Mouse (Mus musculus) layer of hippocampus, adult 2 months (tissue): ENCODE results near the gene Krtap19-2. TPM values are rescaled to one million over a fixed set of nuclear protein-coding genes. Genes with fewer than 3 reads are reported as not detected.

Experiments used
- DNase-seq, 2 experiments: peaks; one replicate each; pipeline ENCODE4 v3.0.0; 2022; ENCODE audit warnings: low spot score in 2 of 2
- H3K27ac ChIP-seq: fragments of 200-600 bp; 2 replicates; pipeline ENCODE4 v1.8.1; 2022
- H3K4me3 ChIP-seq: fragments of 200-600 bp; 2 replicates; pipeline ENCODE4 v1.8.1; 2022; ENCODE audit warnings: mild to moderate bottlenecking
- CTCF ChIP-seq: fragments of 200-600 bp; conservative IDR thresholded peaks from 2 replicates; pipeline ENCODE4 v1.8.1; 2022; ENCODE audit warnings: antibody characterized with exemption, mild to moderate bottlenecking, moderate library complexity
- long read RNA-seq, 2 experiments: library from polyadenylated mRNA; stranded (forward); transcript quantifications; one replicate each; pipeline ENCODE4 v2.0.0; 2021; ENCODE audit warnings: borderline mapping rate in 2 of 2
- total RNA-seq, 2 experiments: library from RNA; stranded (reverse); gene quantifications; 2 replicates each; pipeline ENCODE4 v1.2.3; 2021

The Krtap19-2 gene
- total RNA-seq = not detected
- long read RNA-seq, experiment 1 = 0 reads
- long read RNA-seq, experiment 2 = 0 reads

- TF ChIP-seq CTCF = no peak
- Histone ChIP-seq H3K27ac (no peak within 1 kb of the TSS), H3K4me3 (no peak within 1 kb of the TSS)
- no peak for DNase-seq
Measured at GRCm38 (mm10) chr16:88874169-88874568, at the start of gene Krtap19-2. Gene Krtap19-2, minus strand, starts transcription at chr16:88874269.

GRCm38 (mm10) chr16:88896357-88896756 lies 22.3 kb upstream of the Krtap19-2 start, which contains the start of gene Krtap19-5:
Gene Krtap19-5, minus strand, starts transcription at chr16:88896457.
- no peak for TF ChIP-seq CTCF

GRCm38 (mm10) chr16:88886870-88887269 lies 12.8 kb upstream of the Krtap19-2 start:
- Histone ChIP-seq H3K4me3 (no peak overlapping the region), H3K27ac (no peak overlapping the region)
- no peak for TF ChIP-seq CTCF
- DNase-seq = no peak

More at GRCm38 (mm10) chr16:88896357-88896756, 22.3 kb upstream of the Krtap19-2 start, which contains the start of gene Krtap19-5:
- Histone ChIP-seq H3K27ac (no peak within 1 kb of the TSS), H3K4me3 (no peak within 1 kb of the TSS)
- no peak for DNase-seq

GRCm38 (mm10) chr16:88884989-88885388 lies 10.9 kb upstream of the Krtap19-2 start, which contains the start of gene Krtap19-4:
Gene Krtap19-4, minus strand, starts transcription at chr16:88885089.
- DNase-seq = no peak
- H3K4me3 ChIP-seq = no peak within 1 kb of the TSS
- TF ChIP-seq CTCF = no peak
- H3K27ac ChIP-seq = no peak within 1 kb of the TSS

DNA sequence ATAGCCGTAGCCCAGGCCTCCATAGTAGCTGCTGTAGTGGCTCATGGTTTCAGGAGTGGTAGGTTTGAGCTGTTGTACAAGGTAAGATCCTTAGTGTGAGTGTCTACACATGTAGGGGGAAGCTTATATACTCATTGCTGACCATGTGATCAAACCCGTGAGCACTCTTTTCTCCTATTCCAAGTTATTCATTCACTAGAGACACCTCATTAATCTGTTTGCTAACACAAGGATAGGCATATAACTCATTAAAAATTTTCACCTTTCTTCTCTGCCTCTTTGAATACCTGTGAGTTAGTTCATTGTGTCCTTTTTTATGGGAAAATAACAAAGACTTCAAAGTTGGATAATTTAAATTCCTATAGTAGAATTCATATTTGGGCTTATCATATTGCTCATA lies 3.9 kb upstream of the Krtap19-2 start, which contains the start of gene Krtap19-3:
Gene Krtap19-3, minus strand, starts transcription at position 101 of the 400 bp plus-strand sequence.
- Histone ChIP-seq H3K27ac (no peak within 1 kb of the TSS), H3K4me3 (no peak within 1 kb of the TSS)
- no peak for TF ChIP-seq CTCF
- no peak for DNase-seq

DNA sequence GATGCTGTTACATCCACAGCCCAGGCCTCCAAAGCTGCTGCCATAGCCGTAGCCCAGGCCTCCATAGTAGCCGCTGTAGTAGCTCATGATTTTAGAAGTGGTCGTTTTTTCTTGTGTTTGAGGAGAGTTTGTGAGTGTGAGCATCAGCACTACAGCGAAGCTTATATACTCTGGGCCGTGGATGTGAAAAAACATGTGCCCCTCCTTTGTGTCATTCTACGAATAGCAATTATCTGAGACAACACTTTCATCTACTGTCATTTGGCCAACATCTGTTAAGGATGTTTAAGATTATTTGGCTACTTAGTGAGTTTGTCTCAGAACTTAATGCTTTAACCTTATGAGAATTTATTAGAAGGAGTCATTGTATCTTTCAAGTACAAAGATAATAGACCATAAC lies 4.8 kb downstream of the Krtap19-2 start, which contains the start of gene Krtap19-1:
Gene Krtap19-1, minus strand, starts transcription at position 101 of the 400 bp plus-strand sequence.
- no peak for TF ChIP-seq CTCF
- H3K4me3 ChIP-seq = no peak within 1 kb of the TSS
- H3K27ac ChIP-seq = no peak within 1 kb of the TSS
- DNase-seq = no peak

- no peak for TF ChIP-seq CTCF
- Histone ChIP-seq H3K27ac (no peak overlapping the region), H3K4me3 (no peak overlapping the region)
- no peak for DNase-seq
Measured at GRCm38 (mm10) chr16:88864887-88865407, 9.1 kb downstream of the Krtap19-2 start.

GRCm38 (mm10) chr16:88851450-88851849 lies 22.6 kb downstream of the Krtap19-2 start:
- peak in 1 of 2 experiments; percentile 10 for DNase-seq
- peak; percentile 80 for TF ChIP-seq CTCF
- H3K27ac ChIP-seq = no peak overlapping the region
- H3K4me3 ChIP-seq = no peak overlapping the region

- Histone ChIP-seq H3K4me3 (no peak overlapping the region), H3K27ac (no peak overlapping the region)
- TF ChIP-seq CTCF = no peak
- no peak for DNase-seq
Measured at GRCm38 (mm10) chr16:88848558-88848957, 25.5 kb downstream of the Krtap19-2 start.

DNA sequence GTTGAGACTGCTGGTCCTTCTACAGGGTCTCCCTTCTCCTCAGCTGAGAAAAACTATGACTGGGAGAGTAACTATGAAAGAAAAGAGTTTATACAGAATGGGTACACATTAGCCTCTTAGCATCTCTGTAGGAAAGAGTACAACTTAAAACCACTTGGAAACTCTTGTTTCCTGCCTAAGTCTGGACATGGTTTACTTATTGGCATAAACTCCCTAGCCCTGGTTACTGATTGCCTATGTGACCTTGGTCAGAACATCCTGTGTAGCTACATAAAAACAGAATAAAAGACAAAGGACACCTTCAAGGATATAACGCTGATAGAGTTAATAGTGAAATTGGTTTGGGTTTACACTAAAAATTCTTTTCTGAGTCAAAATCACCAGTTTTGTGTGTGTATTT lies 26.7 kb downstream of the Krtap19-2 start:
- no peak overlapping the region for H3K4me3 ChIP-seq
- H3K27ac ChIP-seq = no peak overlapping the region
- DNase-seq = no peak
- no peak for TF ChIP-seq CTCF

DNA sequence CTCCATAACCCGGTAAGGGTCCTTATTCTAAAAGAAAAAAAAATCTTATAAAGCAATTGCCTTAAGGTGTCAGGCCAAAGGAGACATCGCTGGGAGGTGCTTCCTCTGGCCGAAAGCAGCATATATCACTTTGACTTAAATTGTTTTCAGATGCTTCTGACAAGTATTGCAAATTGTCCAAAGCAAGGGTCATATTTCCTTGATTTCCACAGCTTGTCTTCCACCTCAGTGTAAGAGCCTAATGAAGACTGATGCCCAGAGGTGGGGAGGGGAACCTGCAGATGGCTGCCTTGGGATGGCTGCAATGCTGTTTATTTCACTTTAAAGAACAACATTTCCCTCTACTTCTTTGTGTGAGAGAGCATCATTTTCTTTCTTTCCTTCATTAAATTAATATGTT lies 47.1 kb downstream of the Krtap19-2 start:
- no peak for TF ChIP-seq CTCF
- Histone ChIP-seq H3K27ac (no peak overlapping the region), H3K4me3 (no peak overlapping the region)
- no peak for DNase-seq

- H3K27ac ChIP-seq = no peak within 1 kb of the TSS
- no peak for TF ChIP-seq CTCF
- no peak within 1 kb of the TSS for H3K4me3 ChIP-seq
- DNase-seq = no peak
Measured at GRCm38 (mm10) chr16:88826095-88826652, 47.9 kb downstream of the Krtap19-2 start, which contains the start of gene Krtap14. Gene Krtap14, minus strand, starts transcription at chr16:88826145.

DNA sequence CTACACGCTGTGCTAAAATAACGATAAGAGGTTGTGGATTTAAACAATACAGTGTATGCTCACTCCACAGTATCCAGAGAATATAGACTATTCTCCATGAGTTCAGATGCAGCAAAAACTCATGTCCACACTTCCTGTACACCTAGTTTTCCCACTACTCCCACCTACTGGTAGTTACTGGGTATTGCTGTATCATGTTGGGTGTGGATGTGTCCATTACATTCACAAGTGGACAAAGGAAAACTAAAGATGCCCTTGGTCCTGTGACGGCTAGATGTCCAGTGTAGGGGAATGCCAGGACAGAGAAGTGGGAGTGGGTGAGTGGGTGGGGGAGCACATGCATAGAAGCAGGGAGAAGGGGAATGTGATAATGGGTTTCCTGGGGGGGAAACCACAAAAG lies 50.3 kb downstream of the Krtap19-2 start:
- no peak overlapping the region for H3K27ac ChIP-seq
- peak; percentile 79 for TF ChIP-seq CTCF
- DNase-seq = peak; percentile 7 to 19
- H3K4me3 ChIP-seq = no peak overlapping the region

Other genes with a start within 250 kb of the Krtap19-2 start
- gene 2310079G19Rik, start 246.6 kb downstream of the Krtap19-2 start, total RNA-seq = not detected
- not detected for gene Krtap26-1, start 226.5 kb downstream of the Krtap19-2 start, total RNA-seq
- not detected for gene Krtap27-1, start 202.6 kb downstream of the Krtap19-2 start, total RNA-seq
- not detected for gene 2310061N02Rik, start 166.3 kb downstream of the Krtap19-2 start, total RNA-seq
- not detected for gene Krtap13-1, start 145.4 kb downstream of the Krtap19-2 start, total RNA-seq
- gene Krtap13, start 122.6 kb downstream of the Krtap19-2 start, total RNA-seq = not detected
- not detected for gene 2310034C09Rik, start 115.4 kb downstream of the Krtap19-2 start, total RNA-seq
- not detected for gene 2310057N15Rik, start 100.1 kb downstream of the Krtap19-2 start, total RNA-seq
- gene Gm5965, start 96.4 kb downstream of the Krtap19-2 start, total RNA-seq = not detected
- gene Gm20741, start 62.0 kb downstream of the Krtap19-2 start, total RNA-seq = not detected
- not detected for gene Krtap15, start 54.1 kb downstream of the Krtap19-2 start, total RNA-seq
- gene Krtap14, start 48.1 kb downstream of the Krtap19-2 start, total RNA-seq = not detected
- gene Krtap19-1, start 4.9 kb downstream of the Krtap19-2 start, total RNA-seq = not detected
- not detected for gene Krtap19-3, start 3.8 kb upstream of the Krtap19-2 start, total RNA-seq
- gene Krtap19-4, start 10.8 kb upstream of the Krtap19-2 start, total RNA-seq = not detected
- gene Krtap19-5, start 22.2 kb upstream of the Krtap19-2 start, total RNA-seq = not detected
- not detected for gene Krtap19-9b, start 58.0 kb upstream of the Krtap19-2 start, total RNA-seq
- gene Krtap16-3, start 88.6 kb upstream of the Krtap19-2 start, total RNA-seq = not detected
- not detected for gene Krtap22-2, start 136.5 kb upstream of the Krtap19-2 start, total RNA-seq
- gene Gm10229, start 141.0 kb upstream of the Krtap19-2 start, total RNA-seq = not detected
- gene Krtap6-1, start 157.4 kb upstream of the Krtap19-2 start, total RNA-seq = not detected
- gene Gm10228, start 167.2 kb upstream of the Krtap19-2 start, total RNA-seq = not detected
- not detected for gene Krtap6-5, start 173.6 kb upstream of the Krtap19-2 start, total RNA-seq
- not detected for gene 1110025L11Rik, start 189.7 kb upstream of the Krtap19-2 start, total RNA-seq
- not detected for gene Krtap6-3, start 209.7 kb upstream of the Krtap19-2 start, total RNA-seq